Mouse (Mus musculus) right cerebral cortex, adult 18-20 months (tissue): Measurements from ENCODE around the gene Oprd1.

Experiments
- DNase-seq: peaks from one replicate; pipeline ENCODE4 v3.0.0; 2022; ENCODE audit warnings: mixed read lengths

The Oprd1 gene

GRCm38 (mm10) chr4:132078296-132078714 is 66.0 kb downstream of the Oprd1 start:
- no peak for DNase-seq

- peak; percentile 26 for DNase-seq
These were observed 66.8 kb downstream of the Oprd1 start for GRCm38 (mm10) chr4:132077445-132077844.

GRCm38 (mm10) chr4:132076480-132077405 is 67.5 kb downstream of the Oprd1 start:
- DNase-seq, result peak; percentile 82

- no peak for DNase-seq
These were observed 68.5 kb downstream of the Oprd1 start for GRCm38 (mm10) chr4:132075796-132076195.

- DNase-seq, result peak; percentile 97
These were observed 69.1 kb downstream of the Oprd1 start, which contains the start of gene Epb41 for GRCm38 (mm10) chr4:132074933-132075769. TSS of gene Epb41 (minus strand) at chr4:132075321.

- peak; percentile 17 for DNase-seq
These were observed 70.0 kb downstream of the Oprd1 start, which contains the start of gene Gm10300 for GRCm38 (mm10) chr4:132074077-132074932. TSS of gene Gm10300 (plus strand) at chr4:132074697.

GRCm38 (mm10) chr4:132072946-132073345 is 71.3 kb downstream of the Oprd1 start:
- no peak for DNase-seq

GRCm38 (mm10) chr4:132072156-132072555 is 72.1 kb downstream of the Oprd1 start:
- no peak for DNase-seq

GRCm38 (mm10) chr4:132071674-132072073 is 72.6 kb downstream of the Oprd1 start:
- no peak for DNase-seq

- no peak for DNase-seq
These were observed 76.4 kb downstream of the Oprd1 start for GRCm38 (mm10) chr4:132067938-132068235.

GRCm38 (mm10) chr4:132067112-132067937 is 77.0 kb downstream of the Oprd1 start:
- DNase-seq, result no peak

GRCm38 (mm10) chr4:132066101-132066773 is 78.0 kb downstream of the Oprd1 start:
- DNase-seq, result no peak

GRCm38 (mm10) chr4:132065578-132065977 is 78.7 kb downstream of the Oprd1 start:
- DNase-seq, result no peak

GRCm38 (mm10) chr4:132064550-132064949 is 79.7 kb downstream of the Oprd1 start:
- no peak for DNase-seq

- DNase-seq, result no peak
These were observed 81.1 kb downstream of the Oprd1 start for GRCm38 (mm10) chr4:132062934-132063884.

GRCm38 (mm10) chr4:132062289-132062688 is 82.0 kb downstream of the Oprd1 start:
- DNase-seq, result no peak
